Mouse (Mus musculus): ENCODE results near the gene Tinag. TPM values are rescaled to one million over a fixed set of nuclear protein-coding genes. Genes with fewer than 3 reads are reported as not detected.

Gene Tinag
- polyA plus RNA-seq, 1 experiment from 2014 or later = not detected

- no peak overlapping the region for H3K4me3 ChIP-seq (replicated peaks)
- ATAC-seq = no peak
- H3K27me3 ChIP-seq = no peaks in the 10 kb centered on the region
- H3K9me3 ChIP-seq = no peaks in the 10 kb centered on the region
- H3K36me3 ChIP-seq = no peaks in the 10 kb centered on the region
- H3K9ac ChIP-seq (replicated peaks) = no peak overlapping the region
- WGBS = 91% methylated on average over 1 of the region's 1 CpGs
- H3K27ac ChIP-seq = no peak overlapping the region
- no peaks in the 10 kb centered on the region for H3K4me1 ChIP-seq (replicated peaks)
- H3K4me2 ChIP-seq (replicated peaks) = no peak overlapping the region
These were observed 49.6 kb downstream of the Tinag start for GRCm38 (mm10) chr9:76996021-76996420.

DNA sequence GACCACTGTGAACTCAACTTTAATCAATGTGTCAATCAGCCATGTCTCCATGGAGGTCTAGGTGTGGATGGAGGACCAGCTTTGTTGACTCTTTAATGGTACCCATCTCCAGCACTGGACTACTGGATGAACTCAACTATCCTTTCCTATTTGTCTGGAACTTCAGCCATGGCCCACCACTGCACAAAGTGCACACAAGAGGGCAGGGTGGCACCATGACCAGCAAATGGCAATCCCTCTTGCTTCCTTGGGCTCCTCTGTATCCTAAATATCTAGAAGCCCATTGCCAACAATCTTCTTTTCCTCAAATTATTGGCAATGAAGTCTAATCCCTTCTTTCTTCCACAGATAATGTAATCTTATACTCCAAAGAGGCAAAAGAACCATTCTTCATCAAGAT lies 55.6 kb downstream of the Tinag start:
- no peaks in the 10 kb centered on the region for H3K27me3 ChIP-seq
- no peak overlapping the region for H3K9ac ChIP-seq (replicated peaks)
- H3K4me2 ChIP-seq (replicated peaks) = no peak overlapping the region
- no peak overlapping the region for H3K27ac ChIP-seq
- H3K4me3 ChIP-seq (replicated peaks) = no peak overlapping the region
- H3K9me3 ChIP-seq = no peaks in the 10 kb centered on the region
- H3K36me3 ChIP-seq = no peaks in the 10 kb centered on the region
- ATAC-seq = no peak
- H3K4me1 ChIP-seq (replicated peaks) = no peaks in the 10 kb centered on the region

- WGBS = 94% methylated on average over 1 of the region's 1 CpGs
- Histone ChIP-seq H3K4me3 (replicated peaks) (no peak overlapping the region), H3K27ac (no peak overlapping the region), H3K4me1 (replicated peaks) (no peaks in the 10 kb centered on the region), H3K9ac (replicated peaks) (no peak overlapping the region), H3K9me3 (no peaks in the 10 kb centered on the region), H3K4me2 (replicated peaks) (no peak overlapping the region), H3K27me3 (no peaks in the 10 kb centered on the region), H3K36me3 (no peaks in the 10 kb centered on the region)
- no peak for ATAC-seq
These were observed 110.8 kb downstream of the Tinag start for GRCm38 (mm10) chr9:76934813-76935212.

GRCm38 (mm10) chr9:76915093-76915661 lies 130.4 kb downstream of the Tinag start:
- WGBS = 85% methylated on average over 5 of the region's 5 CpGs
- Histone ChIP-seq H3K27me3 (no peaks in the 10 kb centered on the region), H3K9me3 (no peaks in the 10 kb centered on the region), H3K4me2 (replicated peaks) (no peak overlapping the region), H3K9ac (replicated peaks) (no peak overlapping the region), H3K4me3 (replicated peaks) (no peak overlapping the region), H3K27ac (no peak overlapping the region), H3K36me3 (no peaks in the 10 kb centered on the region), H3K4me1 (replicated peaks) (no peaks in the 10 kb centered on the region)
- no peak for ATAC-seq

Measured in midbrain, embryonic 13.5 days (tissue).